Mouse (Mus musculus) spleen, adult 2 months (tissue): ENCODE results near the gene Polr2e.

Source experiments
- CTCF ChIP-seq: fragments of 200-500 bp; IDR thresholded peaks from 2 replicates; pipeline ENCODE4 v1.5.1; 2011; ENCODE audit warnings: mild to moderate bottlenecking, inconsistent platforms; ENCODE audit not compliant: insufficient read depth, insufficient read length, insufficient replicate concordance; ENCODE audit errors: extremely low read depth
- POLR2A ChIP-seq: fragments of 200-500 bp; IDR thresholded peaks from 2 replicates; pipeline ENCODE4 v1.6.1; 2011; ENCODE audit warnings: low read depth, low read length, inconsistent platforms

DNA sequence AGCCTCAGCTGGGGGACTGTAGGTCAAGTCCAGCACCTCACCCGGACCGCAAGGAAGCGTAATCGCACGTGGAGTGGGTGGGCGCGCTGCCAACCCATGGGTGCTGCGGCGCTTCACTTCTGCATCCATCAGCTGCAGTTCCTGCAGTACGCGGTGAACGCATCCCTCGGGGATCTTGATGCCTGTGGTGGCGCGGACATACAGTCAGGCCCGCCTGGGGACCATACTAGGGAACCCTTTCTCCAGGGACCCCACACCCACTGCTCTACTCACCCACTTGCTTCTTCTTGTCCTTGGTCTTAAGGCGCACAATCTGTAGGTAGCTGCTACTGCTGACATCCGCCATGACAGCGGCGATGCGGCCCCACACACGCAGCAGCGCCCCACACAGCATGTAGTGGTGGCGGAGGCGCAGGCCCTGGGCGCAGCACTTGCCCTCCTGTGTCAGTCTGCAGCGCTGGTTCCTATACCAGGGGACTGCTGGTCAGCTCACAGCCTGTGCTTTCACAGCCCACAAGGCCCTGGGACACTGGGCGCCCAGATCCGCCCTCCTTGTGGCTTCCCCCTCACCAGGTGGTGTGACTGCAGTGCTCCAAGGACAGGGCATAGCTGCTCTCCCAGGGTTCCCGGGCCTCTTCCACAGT is 18.2 kb upstream of the Polr2e start:
- TF ChIP-seq CTCF = no peak
- TF ChIP-seq POLR2A = no peak
